Mouse (Mus musculus) T-helper 17 cell (primary cell): ENCODE data around the gene Tgfbr3l.

Experiments used
- in situ Hi-C, 2 experiments: fragments of 300-600 bp; cut with MboI, MseI; formaldehyde crosslinking; loops; 1 replicate in 1 of 2; 2 replicates in 1 of 2; pipeline ENCODE4 v1.15.1; 2025; ENCODE audit warnings: high pct_unique_total_duplicates in 2 of 2

The Tgfbr3l gene

GRCm38 (mm10) chr8:4247951-4248540, at the start of gene Tgfbr3l:
TSS of gene Tgfbr3l (plus strand) at chr8:4248214.
- in situ Hi-C loops: no loop called here

DNA sequence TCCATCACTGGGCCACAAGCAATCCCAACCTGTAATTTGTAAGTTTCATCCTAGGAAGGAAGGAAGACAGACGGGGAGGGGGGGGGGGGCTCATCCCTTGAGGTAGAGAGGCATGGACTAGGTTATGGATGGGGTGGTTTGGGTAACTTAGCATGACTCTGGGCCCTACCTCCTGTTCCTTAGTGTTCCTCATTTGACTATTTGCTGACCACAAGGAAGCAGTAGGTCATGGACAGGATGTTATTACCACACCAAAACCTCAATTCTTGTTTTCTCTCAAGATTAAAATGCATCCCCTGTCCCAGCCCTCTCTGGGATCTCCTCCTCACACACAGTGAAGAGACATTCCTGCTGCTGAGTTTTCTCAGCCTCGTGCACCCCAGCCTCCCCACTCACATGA, 46.7 kb upstream of the Tgfbr3l start:
- in situ Hi-C loops: no loop called here

DNA sequence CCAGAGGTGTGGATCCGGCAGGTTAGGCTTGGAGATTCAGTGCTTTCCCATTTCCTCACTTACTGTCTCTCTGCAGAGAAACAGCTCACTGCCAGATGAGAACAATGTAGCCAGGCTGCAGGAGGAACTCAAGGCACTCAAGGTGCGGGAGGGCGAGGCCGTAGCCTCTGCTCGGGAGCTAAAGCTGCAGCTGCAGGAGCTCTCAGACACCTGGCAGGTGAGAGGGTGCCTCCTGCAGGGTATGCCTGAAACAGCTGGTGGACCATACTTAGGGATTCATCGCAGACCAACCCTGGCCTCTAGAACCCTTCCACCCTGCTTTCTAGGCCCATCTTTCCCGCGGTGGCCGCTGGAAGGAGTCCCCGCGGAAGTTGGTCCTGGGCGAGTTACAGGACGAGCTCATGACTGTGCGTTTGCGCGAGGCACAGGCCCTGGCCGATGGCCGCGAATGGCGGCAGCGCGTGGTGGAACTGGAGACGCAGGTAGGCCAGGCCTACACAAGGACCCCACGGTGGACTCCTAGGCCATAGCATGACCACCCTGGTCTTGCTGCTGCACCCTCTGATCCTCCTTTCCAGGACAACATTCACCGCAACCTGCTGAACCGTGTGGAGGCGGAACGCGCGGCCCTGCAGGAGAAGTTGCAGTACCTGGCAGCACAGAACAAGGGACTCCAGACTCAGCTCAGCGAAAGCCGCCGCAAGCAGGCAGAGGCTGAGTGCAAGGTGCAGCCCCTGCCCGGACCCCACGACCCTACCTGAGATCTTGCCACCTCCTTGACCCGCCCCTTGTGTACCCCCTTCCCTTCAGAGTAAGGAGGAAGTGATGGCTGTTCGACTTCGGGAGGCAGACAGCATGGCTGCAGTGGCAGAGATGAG, 42.5 kb upstream of the Tgfbr3l start:
- in situ Hi-C loops: no loop called here

- in situ Hi-C loops: no loop called here
Observed at GRCm38 (mm10) chr8:4206182-4207015, 41.6 kb upstream of the Tgfbr3l start.

- in situ Hi-C loops: no loop called here
Observed at GRCm38 (mm10) chr8:4207016-4207350, 41.0 kb upstream of the Tgfbr3l start.

- in situ Hi-C loops: no loop called here
Observed at GRCm38 (mm10) chr8:4211097-4211496, 36.9 kb upstream of the Tgfbr3l start.

DNA sequence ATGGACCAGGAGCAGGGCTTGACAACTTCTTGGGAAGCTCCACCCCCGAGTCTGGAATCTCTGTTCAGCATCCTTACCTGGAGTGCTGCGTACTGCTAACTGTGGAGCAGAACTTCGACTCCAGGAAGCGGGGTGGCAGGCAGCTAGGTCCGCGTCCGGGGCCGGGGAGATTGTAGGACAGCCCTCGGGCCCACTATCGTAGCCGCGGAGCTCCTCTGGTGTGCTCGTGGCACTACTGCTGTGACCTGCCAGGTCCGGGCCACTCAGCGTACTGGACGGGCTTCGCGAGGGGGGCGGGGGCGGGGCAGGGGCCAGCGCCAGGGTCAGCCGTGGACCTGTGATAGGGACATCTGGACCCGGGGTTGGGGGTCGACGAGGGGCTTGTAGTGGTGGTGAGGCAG, 35.2 kb upstream of the Tgfbr3l start:
- in situ Hi-C loops: no loop called here

DNA sequence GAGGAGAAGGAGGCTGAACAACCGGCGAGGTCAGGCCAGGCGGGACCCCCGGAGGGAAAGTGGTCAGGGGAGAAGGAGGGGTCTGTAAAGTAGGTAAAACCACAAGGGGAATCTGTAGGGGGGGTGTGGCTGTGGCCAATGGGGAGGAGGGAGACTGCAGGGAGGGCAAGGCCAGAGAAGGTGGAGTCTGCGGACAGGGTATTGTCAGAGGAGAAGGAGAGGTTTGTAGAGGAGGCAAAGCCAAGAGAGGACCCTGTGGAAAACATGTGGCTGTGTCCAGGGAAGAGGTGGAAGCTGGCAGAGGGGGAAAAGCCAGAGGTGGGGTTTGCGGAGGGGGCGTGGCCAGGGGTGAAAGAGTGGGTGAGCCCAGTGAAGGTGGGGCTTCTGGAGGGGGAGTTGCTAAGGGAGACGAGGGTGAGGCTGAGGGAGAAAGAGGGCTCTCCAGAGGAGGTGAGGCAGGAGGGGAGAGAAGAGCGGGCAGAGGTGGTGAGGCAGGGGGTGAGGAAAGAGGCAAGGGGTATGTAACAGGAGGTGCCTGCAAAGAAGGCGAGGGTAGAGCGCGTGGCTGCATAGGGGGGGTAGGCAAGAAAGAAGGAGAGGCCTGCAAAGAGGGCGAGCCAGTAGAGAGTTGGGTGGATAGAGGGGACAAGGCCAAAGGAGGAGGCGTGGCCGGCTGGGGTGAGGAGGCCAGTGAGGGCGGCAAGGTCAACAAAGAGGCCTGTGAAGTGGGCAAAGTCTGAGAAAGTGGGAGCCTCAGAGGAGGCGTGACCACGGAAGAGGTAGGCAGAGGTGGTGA, 34.6 kb upstream of the Tgfbr3l start:
- in situ Hi-C loops: no loop called here

DNA sequence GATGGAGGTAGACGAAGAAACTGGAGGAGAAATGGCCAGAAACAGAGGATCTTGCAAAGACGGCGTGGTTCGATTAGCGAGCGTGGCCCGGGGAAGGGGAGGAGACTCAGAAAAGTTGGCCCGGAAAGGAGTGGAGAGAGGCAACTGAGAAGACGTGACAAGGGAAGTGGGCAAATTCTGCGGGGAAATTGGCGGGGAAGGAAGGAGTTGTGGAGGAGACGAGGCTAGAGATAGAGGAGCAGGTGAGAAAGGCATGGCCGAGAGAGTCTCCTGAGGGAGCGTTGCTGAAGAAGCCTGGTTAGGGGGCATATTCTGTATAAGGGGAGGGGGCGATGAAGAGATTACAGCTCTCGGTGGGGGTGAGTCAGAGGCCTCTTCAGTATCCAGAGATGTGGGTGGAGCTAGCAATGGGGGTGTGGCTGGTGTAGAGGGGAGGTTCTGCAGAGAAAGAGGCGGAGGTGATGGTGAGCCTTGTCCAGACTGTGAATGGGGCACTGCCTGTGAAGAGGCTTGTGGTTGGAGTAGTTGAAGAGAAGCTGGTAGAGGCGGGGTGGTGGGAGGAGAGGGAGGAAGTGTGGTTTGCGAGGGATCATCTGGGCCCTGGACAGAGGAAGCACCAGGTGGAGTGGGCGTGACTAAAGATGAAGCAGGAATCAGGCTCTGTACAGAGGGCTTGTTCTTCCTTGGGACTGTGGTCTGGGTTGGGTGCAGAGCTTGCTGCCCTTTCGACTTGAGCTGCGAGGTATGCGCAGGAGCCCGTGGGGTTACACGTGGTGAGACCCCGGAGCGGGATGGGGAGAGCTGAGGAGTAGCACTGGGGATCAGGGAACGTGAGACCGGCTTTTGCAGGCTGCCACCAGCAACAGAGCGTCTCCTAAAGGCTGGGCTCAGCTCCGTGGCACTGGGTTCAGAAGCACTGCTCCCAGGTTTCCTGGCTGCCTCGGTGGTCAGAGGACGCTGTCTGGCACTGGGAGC, 33.7 kb upstream of the Tgfbr3l start:
- in situ Hi-C loops: no loop called here

DNA sequence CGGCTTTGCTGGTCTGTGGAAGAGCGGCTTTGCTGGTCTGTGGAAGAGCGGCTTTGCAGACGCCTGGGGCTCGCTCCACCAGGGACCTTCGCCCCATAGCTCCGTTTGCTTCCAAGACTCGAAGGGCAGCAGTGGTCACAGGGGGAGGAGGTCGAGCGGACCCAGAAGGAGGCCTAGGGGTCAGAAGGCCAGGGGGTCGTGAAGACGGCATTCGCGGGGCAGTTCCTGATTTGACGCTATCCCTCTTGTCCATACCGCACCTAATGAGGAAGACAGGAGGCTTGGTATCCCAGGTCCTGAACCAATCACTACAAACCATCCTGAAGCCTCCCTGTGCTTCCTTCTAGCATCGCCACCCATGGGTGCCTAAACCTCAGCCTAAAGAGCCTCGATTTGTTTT, 31.7 kb upstream of the Tgfbr3l start:
- in situ Hi-C loops: no loop called here

DNA sequence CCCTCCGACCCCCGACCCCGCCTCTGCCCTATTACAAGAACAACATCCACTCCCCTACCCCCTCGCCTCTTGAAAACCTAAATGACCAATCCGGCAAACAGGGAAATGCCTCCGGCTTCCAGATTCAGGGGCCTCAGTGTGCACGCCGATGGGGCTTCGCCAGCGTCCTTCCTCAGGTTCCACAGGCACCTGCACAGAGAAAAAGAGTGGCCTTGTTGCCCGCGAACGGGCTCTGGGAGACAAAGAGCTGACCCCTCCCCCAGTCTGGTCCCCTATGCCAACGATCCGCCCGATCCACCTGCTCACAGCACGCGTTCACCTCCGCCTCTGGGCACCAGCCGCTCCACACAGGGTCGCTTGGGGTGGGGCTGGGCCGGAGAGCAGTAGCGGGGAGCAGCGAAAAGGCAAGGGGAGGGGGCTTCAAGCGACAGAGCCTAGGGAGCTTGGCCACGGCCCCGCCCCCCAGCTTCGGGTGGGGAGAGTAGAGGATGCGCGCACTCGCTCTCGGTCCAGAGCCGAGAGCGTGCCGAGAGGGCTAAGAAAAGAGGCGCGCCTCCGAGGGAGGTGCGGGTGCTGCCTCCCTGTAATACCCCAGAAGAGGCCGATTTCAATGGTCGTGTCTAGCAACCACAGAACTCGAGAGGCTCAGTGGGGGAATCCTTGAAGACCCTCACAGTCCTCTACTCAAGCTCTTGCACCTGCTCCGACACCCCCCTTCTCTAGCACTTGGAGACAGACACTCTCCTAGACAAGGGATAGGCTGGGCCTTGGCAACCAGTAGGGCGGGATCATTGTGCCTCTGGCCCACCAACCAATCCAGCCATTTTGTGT, 31.0 kb upstream of the Tgfbr3l start, which contains the start of gene Prr36:
Prr36 (minus strand) TSS at position 669 of the 831 bp plus-strand sequence.
- in situ Hi-C loops: no loop called here

DNA sequence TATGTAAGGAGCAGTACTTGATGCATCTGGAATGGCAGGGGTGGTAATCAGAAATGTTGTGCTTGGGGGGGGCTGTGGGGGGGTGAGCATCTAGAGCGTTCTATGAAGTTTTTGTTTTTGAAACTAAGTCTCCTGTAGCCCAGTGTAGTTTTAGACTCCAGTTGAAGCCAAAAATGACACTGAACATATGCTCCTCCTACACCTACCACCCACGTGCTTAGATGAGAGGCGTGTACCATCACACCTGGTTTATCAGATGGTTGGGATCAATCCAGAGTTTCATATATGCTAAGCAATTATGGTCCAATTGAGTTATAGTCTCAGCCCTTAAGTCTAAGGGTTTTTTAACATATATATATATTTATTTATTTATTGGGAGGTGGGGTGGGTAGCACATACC, 28.4 kb upstream of the Tgfbr3l start:
- in situ Hi-C loops: no loop called here

GRCm38 (mm10) chr8:4222059-4222458, 26.0 kb upstream of the Tgfbr3l start:
- in situ Hi-C loops: no loop called here

GRCm38 (mm10) chr8:4226323-4226722, 21.7 kb upstream of the Tgfbr3l start:
- in situ Hi-C loops: no loop called here

DNA sequence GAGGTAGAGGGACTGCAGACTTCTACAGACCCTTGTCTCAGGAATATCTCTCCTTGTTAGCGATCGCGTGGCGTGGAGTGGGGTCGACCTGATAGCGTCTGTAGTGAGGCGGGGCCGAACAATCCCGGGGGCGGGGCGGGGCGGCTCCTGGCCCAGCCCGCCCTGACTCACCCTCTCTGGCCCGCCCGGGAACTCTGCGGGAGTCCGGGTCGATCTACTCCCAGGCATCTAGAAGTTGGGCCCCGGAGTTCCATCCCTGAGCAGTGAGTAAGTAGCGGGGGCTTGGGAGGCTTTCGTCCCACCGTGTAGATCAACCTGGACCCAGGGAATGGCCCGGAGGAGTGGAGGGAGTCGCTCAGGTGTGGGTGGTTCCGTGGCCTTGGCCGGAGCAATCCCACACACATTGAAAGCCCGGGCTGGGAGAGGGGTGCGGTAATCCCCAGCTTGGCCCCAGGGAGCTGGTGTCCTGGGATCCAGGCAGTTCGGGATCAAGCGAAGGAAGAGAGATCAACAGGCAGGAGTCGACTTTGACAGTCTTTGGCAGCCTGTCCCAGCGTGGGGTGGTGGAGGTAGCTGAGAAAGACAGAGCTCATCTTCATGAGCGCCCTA, 21.2 kb upstream of the Tgfbr3l start, which contains the start of gene Lrrc8e:
Lrrc8e (plus strand) TSS at position 89 of the 609 bp plus-strand sequence.
- in situ Hi-C loops: no loop called here

GRCm38 (mm10) chr8:4227919-4228318, 20.1 kb upstream of the Tgfbr3l start:
- in situ Hi-C loops: no loop called here

- in situ Hi-C loops: loop anchor here in 1 of 2 experiments (10.0 kb wide), 1 partner anchor 595 kb away; the partner anchor contains the start of gene Stxbp2
Observed at GRCm38 (mm10) chr8:4229784-4230183, 18.2 kb upstream of the Tgfbr3l start.

GRCm38 (mm10) chr8:4230612-4231351, 17.2 kb upstream of the Tgfbr3l start:
- in situ Hi-C loops: loop anchor here in 1 of 2 experiments (10.0 kb wide), 1 partner anchor 596 kb away; the partner anchor contains the start of gene Stxbp2
